Mouse (Mus musculus) small intestine, adult 2 months (tissue): ENCODE measurements at regions not wholly inside any gene's neighbourhood (a gene's known extent, or its start where the extent isn't known, plus 50 kb on each side); places are given as distances from the start of the nearest gene placed in this dataset.

Source experiments
- H3K27ac ChIP-seq: fragments of 200-500 bp; 2 replicates; pipeline ENCODE4 v1.5.1; 2012; ENCODE audit warnings: low read depth, low read length, control low read depth, inconsistent platforms; ENCODE audit not compliant: insufficient read depth
- H3K27me3 ChIP-seq: fragments of 200-500 bp; 2 replicates; pipeline ENCODE4 v1.6.1; 2012; ENCODE audit warnings: mild to moderate bottlenecking, moderate library complexity, low read length, inconsistent platforms; ENCODE audit not compliant: control insufficient read depth, insufficient read depth
- H3K36me3 ChIP-seq: fragments of 200-500 bp; 2 replicates; pipeline ENCODE4 v1.6.1; 2012; ENCODE audit warnings: mild to moderate bottlenecking, low read length, control low read depth, inconsistent platforms; ENCODE audit not compliant: control insufficient read depth, insufficient read depth
- H3K4me1 ChIP-seq: fragments of 200-500 bp; 2 replicates; pipeline ENCODE4 v1.6.1; 2012; ENCODE audit warnings: low read length, inconsistent platforms, mixed read lengths; ENCODE audit not compliant: control insufficient read depth, insufficient read depth, insufficient read length
- H3K4me3 ChIP-seq: fragments of 200-500 bp; 2 replicates; pipeline ENCODE4 v1.5.1; 2012; ENCODE audit warnings: low read depth, mild to moderate bottlenecking, control low read depth, inconsistent platforms, low read length, moderate library complexity
- CTCF ChIP-seq: fragments of 200-500 bp; IDR thresholded peaks from 2 replicates; pipeline ENCODE4 v1.5.1; 2012; ENCODE audit warnings: low read depth, mild to moderate bottlenecking, control low read depth, inconsistent platforms, low read length, moderate library complexity, mixed read lengths; ENCODE audit not compliant: insufficient replicate concordance, insufficient read length; ENCODE audit errors: extremely low read depth
- POLR2A ChIP-seq: fragments of 200-500 bp; IDR thresholded peaks from 2 replicates; pipeline ENCODE4 v1.6.1; 2012; ENCODE audit warnings: low read depth, mild to moderate bottlenecking, control low read depth, inconsistent platforms, low read length, moderate library complexity
- WGBS: fragments of 180-500 bp; shearing (Covaris S2); methylation state at CpG from one replicate; pipeline ENCODE4 v1.1.7; 2018; 5-methylcytosine and 5-hydroxymethylcytosine counted together

- TF ChIP-seq POLR2A (no peak), CTCF (no peak)
- Histone ChIP-seq H3K4me3 (no peak overlapping the region), H3K36me3 (no peaks in the 10 kb centered on the region), H3K27me3 (no peaks in the 10 kb centered on the region), H3K4me1 (peaks cover 6% of the 10 kb centered on the region; the same call in 1 of the 2 replicates), H3K27ac (no peak overlapping the region)
Measured at GRCm38 (mm10) chr6:143750074-143750473, 583.1 kb downstream of the Etnk1 start.

- H3K4me1 ChIP-seq = peaks cover 6% of the 10 kb centered on the region; the same call in 1 of the 2 replicates
- no peaks in the 10 kb centered on the region for H3K27me3 ChIP-seq
- peak overlapping the region; percentile 55 for H3K27ac ChIP-seq
- TF ChIP-seq CTCF = no peak
- no peak for TF ChIP-seq POLR2A
- peak overlapping the region; percentile 40 for H3K4me3 ChIP-seq
- H3K36me3 ChIP-seq = no peaks in the 10 kb centered on the region
- WGBS = 15% methylated on average over 14 of the region's 14 CpGs
Measured at GRCm38 (mm10) chr6:143751076-143752070, 584.4 kb downstream of the Etnk1 start.

DNA sequence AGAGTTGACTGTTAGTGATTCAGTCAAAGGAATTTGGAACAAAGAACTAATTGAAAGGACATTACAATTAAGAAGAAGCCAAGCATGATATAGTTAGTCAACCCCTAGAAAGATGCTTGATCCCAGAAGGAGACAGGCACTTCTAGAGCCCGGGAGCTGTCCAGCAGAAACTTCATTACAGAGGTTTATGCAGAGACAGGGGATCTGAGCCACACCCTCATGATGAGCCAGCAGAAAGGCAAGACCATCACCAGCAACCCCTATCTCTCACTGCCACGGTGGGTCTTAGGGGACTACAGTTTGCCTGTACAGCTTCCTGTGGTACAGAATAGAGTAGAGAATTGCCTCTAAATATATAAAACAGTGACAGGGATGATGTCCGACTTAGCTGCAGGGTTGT, 590.4 kb downstream of the Etnk1 start:
- Histone ChIP-seq H3K27ac (no peak overlapping the region), H3K4me3 (no peak overlapping the region), H3K36me3 (no peaks in the 10 kb centered on the region), H3K4me1 (no peaks in the 10 kb centered on the region), H3K27me3 (no peaks in the 10 kb centered on the region)
- 55% methylated on average over 3 of the region's 3 CpGs for WGBS
- TF ChIP-seq POLR2A = no peak
- no peak for TF ChIP-seq CTCF

DNA sequence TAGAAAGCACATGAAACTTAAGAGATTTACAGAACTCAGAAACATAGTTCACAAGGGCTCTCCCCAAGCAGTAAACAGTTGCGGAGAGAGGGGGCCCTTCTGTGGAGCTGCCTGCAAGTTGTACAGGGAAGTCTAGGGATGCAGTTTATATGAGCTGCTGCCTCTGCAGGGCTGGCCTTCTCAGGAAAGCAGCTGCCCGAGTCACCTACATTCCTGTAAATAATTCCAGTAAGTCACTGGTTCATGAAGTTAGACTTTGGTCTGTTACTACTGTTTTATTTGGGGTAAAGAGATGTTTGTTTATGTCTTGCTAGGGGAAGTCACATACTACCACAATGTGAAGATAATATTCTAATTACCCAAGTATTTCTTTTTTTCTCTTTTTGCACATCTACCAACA, 601.1 kb downstream of the Etnk1 start:
- Histone ChIP-seq H3K27ac (no peak overlapping the region), H3K27me3 (no peaks in the 10 kb centered on the region), H3K4me1 (no peaks in the 10 kb centered on the region), H3K36me3 (no peaks in the 10 kb centered on the region), H3K4me3 (no peak overlapping the region)
- TF ChIP-seq CTCF (no peak), POLR2A (no peak)
- 56% methylated on average over 2 of the region's 2 CpGs for WGBS
